17 mouse cellular contexts compared by ENCODE assay signal in the genomic region with DNA sequence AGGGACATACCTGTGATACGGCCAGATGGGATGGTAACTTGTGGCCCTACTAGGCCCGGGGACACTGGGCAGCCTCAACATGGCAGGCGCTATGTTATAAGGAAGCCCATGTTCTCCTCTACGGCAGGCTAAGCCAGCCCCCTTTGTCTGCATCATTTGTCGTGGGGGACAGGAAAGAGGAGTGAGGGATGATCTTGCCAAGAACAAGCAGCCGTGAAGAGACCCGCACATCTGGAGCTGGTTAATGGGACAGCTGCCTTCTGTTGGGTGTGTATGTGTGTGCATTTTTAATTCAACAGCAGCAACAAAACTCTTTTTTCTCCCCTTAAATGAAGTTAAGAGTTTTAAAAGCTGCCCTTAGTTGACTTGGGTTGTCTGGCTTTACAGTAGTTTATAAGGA.
A peak's percentile ranks its signal among the peaks of the same experiment; 100 is the strongest.
DNase-seq lines count a peak whose midpoint lies in the region; ATAC-seq lines count a peak whose summit lies in the region.
"Had no signal": no experiment of that assay in that cellular context is flagged by ENCODE, and none has a peak within 500 bp of the region (broad histone marks: within the 10 kb centered on the region; RNA-seq: fewer than 3 reads in every experiment).

No protein-coding gene starts in this region.

- no peak; the same call in 1 of the 2 replicates for ATAC-seq in intestine, embryonic 14.5 days (replicated peaks; ENCODE audit: low FRiP score, low TSS enrichment, low read depth)
- ATAC-seq in intestine, embryonic 15.5 days, result no peak
- no peak for ATAC-seq in embryonic facial prominence, embryonic 11.5 days (replicated peaks; ENCODE audit: insufficient number of reproducible peaks, low FRiP score, low TSS enrichment, low read depth)
- peak; percentile 54 for ATAC-seq in embryonic facial prominence, embryonic 14.5 days (ENCODE audit: low read depth)
- ATAC-seq in erythroid progenitor cell, adult 5-6 weeks (replicated peaks; ENCODE audit: low FRiP score, poor library complexity, severe bottlenecking), result no peak

- H3K27me3 ChIP-seq in intestine, embryonic 14.5 days (replicated peaks; ENCODE audit: control insufficient read depth, insufficient read depth, low read length), result no peaks in the 10 kb centered on the region
- H3K27me3 ChIP-seq in intestine, embryonic 15.5 days (replicated peaks), result no peaks in the 10 kb centered on the region
- no peaks in the 10 kb centered on the region for H3K27me3 ChIP-seq in embryonic facial prominence, embryonic 11.5 days (ENCODE audit: control insufficient read depth, insufficient read depth, low read length)
- H3K27me3 ChIP-seq in embryonic facial prominence, embryonic 14.5 days (replicated peaks; ENCODE audit: control insufficient read depth, insufficient read depth, low read length), result no peaks in the 10 kb centered on the region
- H3K27me3 ChIP-seq: forebrain, embryonic 12.5 days; hindbrain, embryonic 15.5 days had no signal

- no peak for DNase-seq in intestine, embryonic 14.5 days (ENCODE audit: low spot score)
- peak; percentile 62 for DNase-seq in embryonic facial prominence, embryonic 11.5 days (ENCODE audit: low spot score)
- peak; percentile 90 for DNase-seq in embryonic facial prominence, embryonic 14.5 days (ENCODE audit: low spot score)
- DNase-seq in neural tube, embryonic 10.5 days (ENCODE audit: extremely low spot score, low spot score), result peak; percentile 27
- DNase-seq in cerebellum, postnatal 4 days (ENCODE audit: low spot score in 2 of 2), result no peak
- DNase-seq: adrenal gland, postnatal 36 days; cerebellum, adult 8-10 months; gastrocnemius, postnatal 14 days; kidney, adult 8-10 months; lung, postnatal 10 days; right cerebral cortex, postnatal 25 days; thymus, adult 2 months had no signal

- H3K4me1 ChIP-seq in intestine, embryonic 14.5 days (replicated peaks; ENCODE audit: control insufficient read depth, insufficient read depth, low read length), result peaks cover 14% of the 10 kb centered on the region; the same call in 1 of the 2 replicates
- H3K4me1 ChIP-seq in intestine, embryonic 15.5 days (replicated peaks), result 0 out of 2 replicates have a peak, but pooled peaks cover 3% of the 10 kb centered on the region
- no peaks in the 10 kb centered on the region for H3K4me1 ChIP-seq in embryonic facial prominence, embryonic 11.5 days (ENCODE audit: control insufficient read depth, insufficient read depth, low read length)
- peaks cover 10% of the 10 kb centered on the region for H3K4me1 ChIP-seq in embryonic facial prominence, embryonic 14.5 days (ENCODE audit: control insufficient read depth, insufficient read depth, low read length)
- H3K4me1 ChIP-seq: hindbrain, embryonic 15.5 days had no signal

- peak overlapping the region; percentile 59; the same call in 1 of the 2 replicates for H3K27ac ChIP-seq in intestine, embryonic 14.5 days (ENCODE audit: low read depth)
- H3K27ac ChIP-seq in intestine, embryonic 15.5 days, result no peak overlapping the region
- H3K27ac ChIP-seq in embryonic facial prominence, embryonic 11.5 days (replicated peaks; ENCODE audit: low read depth, low read length), result no peak overlapping the region
- peak overlapping the region; percentile 71 for H3K27ac ChIP-seq in embryonic facial prominence, embryonic 14.5 days (replicated peaks; ENCODE audit: low read depth, low read length)
- H3K27ac ChIP-seq: forebrain, embryonic 12.5 days; hindbrain, embryonic 15.5 days; left cerebral cortex, adult 2 months had no signal

- H3K36me3 ChIP-seq in intestine, embryonic 14.5 days (ENCODE audit: control insufficient read depth, insufficient read depth, low read length), result no peaks in the 10 kb centered on the region
- H3K36me3 ChIP-seq in intestine, embryonic 15.5 days, result no peaks in the 10 kb centered on the region
- no peaks in the 10 kb centered on the region for H3K36me3 ChIP-seq in embryonic facial prominence, embryonic 11.5 days (replicated peaks; ENCODE audit: control insufficient read depth, insufficient read depth, low read depth, low read length)
- H3K36me3 ChIP-seq in embryonic facial prominence, embryonic 14.5 days (ENCODE audit: control insufficient read depth, insufficient read depth, low read length), result no peaks in the 10 kb centered on the region
- H3K36me3 ChIP-seq: forebrain, embryonic 12.5 days; hindbrain, embryonic 15.5 days had no signal

- H3K4me3 ChIP-seq in intestine, embryonic 14.5 days (ENCODE audit: low read depth, low read length), result no peak overlapping the region
- H3K4me3 ChIP-seq in intestine, embryonic 15.5 days (replicated peaks), result no peak overlapping the region
- no peak overlapping the region for H3K4me3 ChIP-seq in embryonic facial prominence, embryonic 11.5 days (ENCODE audit: low read depth, low read length)
- no peak overlapping the region for H3K4me3 ChIP-seq in embryonic facial prominence, embryonic 14.5 days (ENCODE audit: low read depth, low read length)
- H3K4me3 ChIP-seq: forebrain, embryonic 12.5 days; hindbrain, embryonic 15.5 days; left cerebral cortex, adult 2 months had no signal

- 51% methylated on average over 7 of the region's 7 CpGs for WGBS in intestine, embryonic 14.5 days
- 54% methylated on average over 7 of the region's 7 CpGs for WGBS in intestine, embryonic 15.5 days
- 50% methylated on average over 7 of the region's 7 CpGs for WGBS in embryonic facial prominence, embryonic 11.5 days
- 34% methylated on average over 7 of the region's 7 CpGs for WGBS in embryonic facial prominence, embryonic 14.5 days

- H3K9ac ChIP-seq in intestine, embryonic 14.5 days (ENCODE audit: low read length), result no peak overlapping the region
- H3K9ac ChIP-seq in intestine, embryonic 15.5 days, result no peak overlapping the region
- no peak overlapping the region for H3K9ac ChIP-seq in embryonic facial prominence, embryonic 11.5 days (replicated peaks; ENCODE audit: low read length)
- H3K9ac ChIP-seq in embryonic facial prominence, embryonic 14.5 days (ENCODE audit: low read depth, low read length), result no peak overlapping the region
- H3K9ac ChIP-seq: forebrain, embryonic 12.5 days; hindbrain, embryonic 15.5 days had no signal

- no peaks in the 10 kb centered on the region for H3K9me3 ChIP-seq in intestine, embryonic 14.5 days (ENCODE audit: control insufficient read depth, low read length)
- H3K9me3 ChIP-seq in intestine, embryonic 15.5 days, result no peaks in the 10 kb centered on the region
- H3K9me3 ChIP-seq in embryonic facial prominence, embryonic 11.5 days (replicated peaks; ENCODE audit: control insufficient read depth, low read length), result no peaks in the 10 kb centered on the region
- H3K9me3 ChIP-seq in embryonic facial prominence, embryonic 14.5 days (ENCODE audit: control insufficient read depth, low read length), result no peaks in the 10 kb centered on the region
- H3K9me3 ChIP-seq: forebrain, embryonic 12.5 days; hindbrain, embryonic 15.5 days had no signal

- H3K4me2 ChIP-seq in intestine, embryonic 14.5 days (ENCODE audit: low read length), result no peak overlapping the region
- no peak overlapping the region for H3K4me2 ChIP-seq in intestine, embryonic 15.5 days (replicated peaks)
- H3K4me2 ChIP-seq in embryonic facial prominence, embryonic 11.5 days (ENCODE audit: low read depth, low read length), result no peak overlapping the region
- H3K4me2 ChIP-seq in embryonic facial prominence, embryonic 14.5 days (ENCODE audit: low read depth, low read length), result no peak overlapping the region
- H3K4me2 ChIP-seq: forebrain, embryonic 12.5 days; hindbrain, embryonic 15.5 days had no signal

Comparison
In these comparisons a context has a peak if more than half of its experiments do, and no peak if none do; other contexts are left out.
1. H3K27ac ChIP-seq: peak in intestine, embryonic 14.5 days (single experiment) and embryonic facial prominence, embryonic 14.5 days (single experiment); none in intestine, embryonic 15.5 days (single experiment) and embryonic facial prominence, embryonic 11.5 days (single experiment).
2. DNase-seq: peak in embryonic facial prominence, embryonic 11.5 days (single experiment), embryonic facial prominence, embryonic 14.5 days (single experiment) and neural tube, embryonic 10.5 days (single experiment); none in intestine, embryonic 14.5 days (single experiment) and cerebellum, postnatal 4 days (0 of 2).